Mouse (Mus musculus): ENCODE measurements at regions not wholly inside any gene's neighbourhood (a gene's known extent, or its start where the extent isn't known, plus 50 kb on each side); places are given as distances from the start of the nearest gene placed in this dataset.
"Not testable (repeated sequence)": the region's sequence is repeated elsewhere in the genome, so short reads cannot be mapped to it uniquely, and the experiment has no call there.

DNA sequence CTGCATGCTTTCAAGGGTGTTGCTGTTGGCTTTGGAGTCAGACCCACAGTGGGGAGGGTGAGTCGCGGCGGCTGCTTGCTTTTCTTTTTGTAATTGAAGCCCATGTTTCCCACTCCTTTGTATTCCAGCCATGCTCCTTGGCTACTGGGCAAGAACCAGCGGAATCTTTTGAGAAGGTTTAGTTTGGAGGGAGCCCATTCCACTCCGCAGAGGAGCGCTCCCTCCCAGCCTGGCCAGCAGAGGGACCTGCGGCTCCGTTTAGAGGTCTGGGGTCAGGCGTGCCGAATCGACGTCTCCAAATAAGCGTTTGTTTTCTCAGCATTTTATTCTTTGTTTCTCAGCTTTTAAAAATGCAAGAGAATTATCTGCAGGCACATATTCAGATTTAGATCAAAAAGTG is 149.6 kb upstream of the Ttc29 start:
- in situ Hi-C loops (cut with MboI, MseI) = loop anchor here (5.0 to 25.0 kb wide), 2 partner anchors 674 to 804 kb away; no protein-coding TSS in a partner anchor

GRCm38 (mm10) chr8:78064161-78064560 is 148.9 kb upstream of the Ttc29 start:
- in situ Hi-C loops (cut with MboI, MseI) = loop anchor here (5.0 to 25.0 kb wide), 2 partner anchors 673 to 803 kb away; no protein-coding TSS in a partner anchor

DNA sequence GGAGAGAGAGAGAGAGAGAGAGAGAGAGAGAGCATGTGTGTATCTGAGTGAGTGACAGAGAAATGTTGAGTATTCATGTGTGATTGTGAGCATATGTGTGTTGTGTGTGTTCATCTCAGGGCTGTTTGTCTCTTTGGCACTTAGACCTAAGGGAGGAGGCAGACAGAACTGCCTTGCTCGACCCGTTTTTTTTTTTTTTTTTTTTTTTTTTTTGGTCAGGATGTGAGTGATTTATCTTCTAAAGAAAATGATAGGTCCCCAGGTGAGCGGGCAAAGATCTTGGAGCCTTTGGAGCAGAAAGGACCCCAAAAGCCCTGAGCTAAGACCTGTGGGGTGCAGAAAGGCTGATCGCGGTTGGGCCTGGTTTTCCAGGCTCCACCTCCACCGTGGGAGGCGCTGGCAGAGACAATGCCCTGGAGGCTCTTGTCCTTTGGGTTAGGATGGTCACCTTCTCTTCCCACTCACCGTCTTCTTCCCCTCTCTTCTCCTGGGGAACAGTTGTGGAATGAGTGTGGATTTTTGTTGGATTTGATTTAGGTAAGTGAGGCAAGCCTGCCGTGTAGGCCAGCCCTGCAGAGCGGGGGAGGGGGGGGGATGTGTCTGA is 147.1 kb upstream of the Ttc29 start:
- in situ Hi-C loops (cut with MboI, MseI) = loop anchor here (25.0 kb wide), 1 partner anchor 671 kb away; no protein-coding TSS in a partner anchor

GRCm38 (mm10) chr8:78068087-78068910 is 144.8 kb upstream of the Ttc29 start:
- in situ Hi-C loops (cut with MboI, MseI) = loop anchor here (25.0 kb wide), 1 partner anchor 669 kb away; no protein-coding TSS in a partner anchor

DNA sequence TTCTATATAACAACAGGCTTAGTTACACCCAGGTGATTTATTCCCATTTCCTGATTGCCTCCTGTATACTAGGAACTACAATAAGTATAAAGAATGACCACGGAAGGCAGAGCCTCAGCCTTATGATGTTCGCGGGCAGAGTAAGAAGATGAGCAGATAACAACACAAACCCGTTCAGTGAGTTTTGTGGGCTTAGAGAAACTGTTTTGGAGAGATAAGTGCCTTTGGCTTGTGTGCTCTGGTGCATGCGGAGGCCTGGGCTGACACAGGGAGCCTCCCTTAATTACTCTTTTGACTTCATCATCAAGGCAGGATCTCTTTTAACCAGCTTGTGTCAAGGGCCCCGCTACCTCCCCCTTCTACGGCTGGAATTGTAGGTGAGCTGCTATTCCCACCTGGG is 139.3 kb upstream of the Ttc29 start:
- in situ Hi-C loops (cut with MboI, MseI) = loop anchor here (25.0 kb wide), 1 partner anchor 663 kb away; no protein-coding TSS in a partner anchor

- in situ Hi-C loops (cut with MboI, MseI) = no loop called here
Observed at GRCm38 (mm10) chr8:78077122-78077521, 136.0 kb upstream of the Ttc29 start.

GRCm38 (mm10) chr8:78081395-78081794 is 131.7 kb upstream of the Ttc29 start:
- in situ Hi-C loops (cut with MboI, MseI) = not testable (repeated sequence)

GRCm38 (mm10) chr8:78083012-78083411 is 130.1 kb upstream of the Ttc29 start:
- in situ Hi-C loops (cut with MboI, MseI) = no loop called here

- in situ Hi-C loops (cut with MboI, MseI) = no loop called here
Observed at GRCm38 (mm10) chr8:78086361-78086760, 126.7 kb upstream of the Ttc29 start.

GRCm38 (mm10) chr8:78090382-78091122 is 122.5 kb upstream of the Ttc29 start:
- in situ Hi-C loops (cut with MboI, MseI) = no loop called here

DNA sequence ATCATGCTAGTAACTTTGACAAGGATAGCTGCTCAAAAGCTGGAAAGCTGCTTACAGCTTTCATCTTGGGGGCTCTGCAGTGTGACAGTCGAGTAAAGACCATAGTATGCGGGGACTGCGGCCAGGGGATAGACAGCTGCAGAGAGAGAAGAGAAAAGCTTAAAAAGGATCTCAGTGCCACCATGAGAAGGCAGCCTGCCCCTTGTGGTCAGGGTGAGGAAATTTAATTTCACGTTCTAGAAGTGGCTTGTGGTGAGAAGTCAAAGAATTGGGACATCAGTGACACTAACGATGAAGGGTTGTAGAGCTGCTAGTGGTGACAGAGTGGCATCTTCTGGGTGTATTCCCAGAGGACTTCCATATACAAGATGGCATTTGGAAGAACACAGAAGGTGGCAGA is 116.7 kb upstream of the Ttc29 start:
- in situ Hi-C loops (cut with MboI, MseI) = no loop called here

- in situ Hi-C loops (cut with MboI, MseI) = no loop called here
Observed at GRCm38 (mm10) chr8:78098191-78098745, 114.8 kb upstream of the Ttc29 start.

DNA sequence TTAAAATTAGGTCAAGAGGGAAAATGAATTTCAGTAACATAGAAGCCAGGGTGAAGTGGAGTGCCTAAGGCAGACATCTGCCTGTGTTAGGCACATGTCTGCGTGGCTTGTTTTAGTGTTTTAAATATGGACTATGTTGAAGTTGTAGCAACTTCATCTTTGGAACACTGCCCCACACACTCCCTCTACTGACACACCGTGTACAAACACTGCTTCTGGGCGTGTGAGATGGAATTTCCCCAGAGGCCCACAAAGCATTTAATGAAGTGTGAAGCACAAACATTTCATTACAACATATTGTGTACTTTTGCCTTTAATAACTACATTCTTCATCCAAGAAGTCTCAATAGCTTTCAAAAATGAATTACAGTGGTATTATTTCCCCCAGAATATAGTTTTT is 114.0 kb upstream of the Ttc29 start:
- in situ Hi-C loops (cut with MboI, MseI) = no loop called here

- in situ Hi-C loops (cut with MboI, MseI) = no loop called here
Observed at GRCm38 (mm10) chr8:78107339-78107738, 105.8 kb upstream of the Ttc29 start.

DNA sequence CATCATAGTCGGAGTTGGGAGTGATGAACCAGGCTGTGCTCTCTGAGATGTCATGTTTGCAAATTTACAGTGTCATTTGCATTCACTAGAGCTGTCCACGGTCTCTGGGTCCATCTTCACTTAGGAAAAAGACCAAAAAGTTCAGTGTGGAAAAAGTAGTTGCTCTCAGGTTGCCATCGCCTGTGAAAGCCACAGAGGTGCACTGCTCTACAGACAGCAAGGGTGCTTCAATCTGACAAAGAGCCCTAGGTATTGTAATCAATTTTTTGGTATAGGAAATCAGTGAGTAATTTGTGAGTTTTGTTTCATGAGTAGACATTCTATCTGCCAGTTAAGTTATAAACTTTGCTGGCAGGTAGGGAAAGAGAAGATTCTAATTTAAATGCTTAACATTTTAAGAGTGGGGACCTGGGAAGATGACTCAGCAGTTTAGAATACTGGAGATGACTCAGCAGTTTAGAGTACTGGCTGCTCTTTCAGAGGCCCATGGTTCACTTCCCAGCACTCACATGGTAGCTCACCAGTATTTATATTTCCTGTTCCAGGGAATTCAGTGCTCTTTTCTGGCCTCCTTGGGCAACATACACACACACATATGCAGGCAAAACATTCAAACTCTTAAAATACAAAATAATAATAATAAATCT is 103.0 kb upstream of the Ttc29 start:
- in situ Hi-C loops (cut with MboI, MseI) = no loop called here

- in situ Hi-C loops (cut with MboI, MseI) = no loop called here
Observed at GRCm38 (mm10) chr8:78113105-78113504, 100.0 kb upstream of the Ttc29 start.

DNA sequence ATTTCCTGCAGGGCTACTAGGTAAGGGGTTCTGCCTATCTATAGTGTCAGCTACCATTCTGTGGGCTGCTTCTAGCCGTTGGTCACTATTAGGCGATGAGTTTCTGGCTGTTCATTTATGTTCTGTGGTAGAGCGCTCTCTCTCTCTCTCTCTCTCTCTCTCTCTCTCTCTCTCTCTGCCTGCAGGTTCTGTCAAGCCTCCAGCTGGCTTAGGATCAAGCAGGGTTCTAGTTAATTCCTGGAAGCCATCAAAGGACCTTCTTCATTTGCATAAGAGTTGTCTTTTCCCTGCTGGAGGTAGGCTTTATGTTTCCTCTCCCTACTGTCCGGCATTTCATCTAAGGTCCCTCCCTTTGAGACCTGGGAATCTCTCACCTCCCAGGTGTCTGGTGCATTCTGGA is 98.6 kb upstream of the Ttc29 start:
- in situ Hi-C loops (cut with MboI, MseI) = no loop called here

DNA sequence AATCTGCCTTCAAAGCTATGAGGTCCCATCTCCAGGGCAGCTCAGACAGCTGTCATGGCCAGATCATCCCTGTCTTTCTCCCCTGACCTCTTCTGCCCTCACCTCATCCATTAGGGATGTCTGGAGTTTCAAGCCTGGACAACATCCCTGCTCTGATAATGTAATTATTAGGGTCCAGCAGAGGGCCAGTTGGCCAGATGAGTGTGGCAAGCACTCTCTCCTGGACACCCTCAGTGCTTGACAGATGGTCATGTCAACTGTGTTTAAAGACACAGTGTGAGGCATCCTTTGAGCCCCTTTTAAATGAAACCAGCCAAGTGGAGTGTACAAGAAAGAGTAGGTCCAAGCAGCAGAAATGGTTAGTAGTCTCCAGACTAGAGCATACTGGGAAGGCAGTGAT is 95.9 kb upstream of the Ttc29 start:
- in situ Hi-C loops (cut with MboI, MseI) = no loop called here

GRCm38 (mm10) chr8:78118493-78118892 is 94.6 kb upstream of the Ttc29 start:
- in situ Hi-C loops (cut with MboI, MseI) = no loop called here

DNA sequence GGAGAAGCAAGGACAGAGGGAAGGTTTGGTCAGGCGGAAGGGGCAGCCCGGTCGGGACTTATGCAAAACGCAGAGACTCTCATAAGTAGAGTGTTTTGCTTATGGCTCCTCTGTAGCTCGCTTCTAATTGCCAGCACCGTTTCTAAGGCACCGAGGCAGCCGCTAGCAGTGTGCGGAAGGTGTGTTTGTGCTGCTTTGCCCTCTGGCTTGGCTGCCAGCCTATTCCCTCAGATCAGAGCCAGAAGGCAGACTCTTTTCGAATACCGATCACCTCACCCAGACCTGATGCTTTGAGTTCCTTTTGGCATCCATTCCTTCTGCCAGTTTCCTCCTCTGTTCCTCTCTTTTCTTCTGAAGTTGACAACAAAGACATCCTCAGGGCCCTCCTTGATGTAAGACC is 93.4 kb upstream of the Ttc29 start:
- in situ Hi-C loops (cut with MboI, MseI) = no loop called here

DNA sequence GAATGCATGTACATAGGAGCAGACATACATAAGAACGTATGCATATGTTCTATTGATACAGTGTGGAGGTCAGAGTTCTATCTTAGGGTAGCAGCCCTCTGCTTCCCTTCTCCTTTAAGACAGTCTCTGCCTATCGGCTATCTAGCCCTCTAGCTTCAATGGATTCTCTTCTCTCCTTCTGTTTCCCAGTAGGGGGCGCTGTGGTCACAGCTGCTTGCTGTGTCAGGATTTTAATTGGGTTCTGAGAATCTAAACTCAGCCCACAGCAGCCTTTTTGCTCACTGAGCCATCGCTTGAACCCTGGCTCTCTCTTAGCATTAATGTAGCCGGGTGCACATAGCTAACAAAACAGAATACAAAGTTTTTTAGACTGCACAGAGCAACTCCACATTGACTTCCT is 88.8 kb upstream of the Ttc29 start:
- in situ Hi-C loops (cut with MboI, MseI) = no loop called here
